Mouse (Mus musculus): ENCODE data around the gene Hsdl1. TPM values are rescaled to one million over a fixed set of nuclear protein-coding genes. Genes with fewer than 3 reads are reported as not detected.

Hsdl1 gene
- polyA plus RNA-seq, 1 experiment from 2014 or later = 97.2 TPM

DNA sequence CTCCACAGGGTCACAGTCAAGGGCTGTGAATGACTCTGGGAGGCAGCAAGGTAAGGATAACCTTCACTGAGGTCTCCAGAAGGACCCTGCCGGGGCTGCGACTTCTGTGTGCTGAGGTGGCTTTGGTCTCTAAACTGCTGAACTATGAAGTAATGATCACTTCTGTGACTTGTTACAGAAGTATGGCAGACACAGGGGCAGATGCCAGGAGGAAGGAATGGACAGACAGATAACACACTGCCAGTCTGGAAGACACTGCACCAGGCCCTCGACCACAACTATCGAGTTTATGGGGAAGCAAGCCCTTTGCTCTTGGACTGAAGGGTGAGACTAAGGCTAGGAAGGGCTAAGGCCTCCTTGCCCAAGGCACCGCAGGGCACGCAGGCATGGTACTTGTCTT, 3.8 kb downstream of the Hsdl1 start:
- Histone ChIP-seq H3K4me3 (replicated peaks) (no peak overlapping the region), H3K4me1 (peaks cover 21% of the 10 kb centered on the region), H3K27ac (no peak overlapping the region), H3K4me2 (no peak overlapping the region), H3K9me3 (no peaks in the 10 kb centered on the region), H3K27me3 (peaks cover 6% of the 10 kb centered on the region), H3K9ac (no peak overlapping the region), H3K36me3 (replicated peaks) (peaks cover 14% of the 10 kb centered on the region)
- no peak for ATAC-seq (ENCODE audit: low FRiP score)
- WGBS = 90% methylated on average over 6 of the region's 6 CpGs

DNA sequence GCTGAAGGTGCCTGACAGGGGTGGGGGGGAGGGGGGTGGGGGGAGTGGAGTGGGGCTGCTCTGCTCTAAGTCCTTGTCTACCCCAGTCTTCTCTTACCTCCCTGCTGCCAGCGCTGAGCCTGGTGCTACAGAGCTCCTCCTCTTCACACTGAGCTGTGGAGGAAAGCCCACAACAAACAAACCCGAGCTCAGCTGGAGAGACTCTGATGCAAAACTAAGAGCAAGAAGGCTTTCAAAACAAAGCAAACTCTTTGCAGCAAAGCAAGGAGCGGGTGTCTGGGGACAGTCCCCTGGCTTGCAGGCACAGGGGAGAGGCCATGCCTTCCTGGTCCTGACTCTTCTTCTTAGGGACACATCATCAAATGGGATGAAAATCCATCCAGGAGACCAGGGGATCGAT, 5.1 kb downstream of the Hsdl1 start:
- no peak for ATAC-seq (ENCODE audit: low FRiP score)
- no peak overlapping the region for H3K27ac ChIP-seq
- no peak overlapping the region for H3K4me3 ChIP-seq (replicated peaks)
- H3K4me2 ChIP-seq = no peak overlapping the region
- WGBS = 29% methylated on average over 4 of the region's 4 CpGs
- H3K36me3 ChIP-seq (replicated peaks) = peaks cover 26% of the 10 kb centered on the region
- H3K4me1 ChIP-seq = peaks cover 21% of the 10 kb centered on the region
- H3K27me3 ChIP-seq = no peaks in the 10 kb centered on the region
- H3K9me3 ChIP-seq = no peaks in the 10 kb centered on the region
- H3K9ac ChIP-seq = no peak overlapping the region

DNA sequence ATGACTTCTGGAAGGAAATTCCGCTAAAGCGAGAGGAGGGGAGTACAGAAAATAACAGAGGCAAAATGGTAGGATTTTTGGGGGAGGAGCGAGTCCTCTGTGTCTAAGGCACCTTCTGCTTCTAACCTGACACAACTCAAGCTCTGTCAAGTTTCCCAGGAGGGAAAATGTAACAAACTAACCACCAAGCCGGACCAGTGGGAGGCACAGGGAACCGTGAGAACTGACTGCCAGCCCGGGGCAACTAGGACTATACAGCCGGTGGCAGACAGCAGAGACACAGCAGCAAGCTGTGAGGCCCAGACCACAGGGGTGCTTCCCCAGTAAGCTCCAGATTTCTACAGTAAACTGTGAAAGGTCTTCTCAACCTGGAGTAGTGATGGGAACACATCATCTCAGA, 6.0 kb downstream of the Hsdl1 start:
- Histone ChIP-seq H3K27me3 (no peaks in the 10 kb centered on the region), H3K9ac (no peak overlapping the region), H3K4me3 (replicated peaks) (no peak overlapping the region), H3K4me2 (no peak overlapping the region), H3K4me1 (peaks cover 15% of the 10 kb centered on the region), H3K9me3 (no peaks in the 10 kb centered on the region), H3K27ac (no peak overlapping the region), H3K36me3 (replicated peaks) (peaks cover 35% of the 10 kb centered on the region)
- 72% methylated on average over 7 of the region's 7 CpGs for WGBS
- ATAC-seq (ENCODE audit: low FRiP score) = no peak

DNA sequence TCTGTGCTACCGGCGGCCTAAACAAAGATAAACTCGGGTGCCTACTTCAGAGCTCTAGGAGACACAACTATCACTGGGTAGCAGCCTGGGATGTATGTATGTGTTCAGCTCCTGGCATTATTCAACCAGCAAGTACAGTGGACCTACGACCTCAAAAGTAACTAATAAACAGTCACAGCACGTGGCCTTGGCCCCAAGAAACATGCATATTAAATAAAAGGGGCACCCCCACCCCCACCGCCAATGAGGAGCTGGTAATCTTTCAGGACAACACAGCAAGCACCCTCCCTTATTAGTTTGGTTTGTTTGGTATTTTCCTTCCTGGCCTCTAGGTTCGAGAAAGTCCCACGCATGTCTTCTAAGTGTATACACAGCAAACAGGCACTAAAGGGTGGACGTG, 6.7 kb downstream of the Hsdl1 start:
- H3K36me3 ChIP-seq (replicated peaks) = peaks cover 42% of the 10 kb centered on the region
- no peaks in the 10 kb centered on the region for H3K9me3 ChIP-seq
- no peak overlapping the region for H3K4me3 ChIP-seq (replicated peaks)
- H3K4me2 ChIP-seq = no peak overlapping the region
- H3K9ac ChIP-seq = no peak overlapping the region
- H3K4me1 ChIP-seq = peaks cover 8% of the 10 kb centered on the region
- no peaks in the 10 kb centered on the region for H3K27me3 ChIP-seq
- 89% methylated on average over 9 of the region's 9 CpGs for WGBS
- H3K27ac ChIP-seq = no peak overlapping the region
- no peak for ATAC-seq (ENCODE audit: low FRiP score)

DNA sequence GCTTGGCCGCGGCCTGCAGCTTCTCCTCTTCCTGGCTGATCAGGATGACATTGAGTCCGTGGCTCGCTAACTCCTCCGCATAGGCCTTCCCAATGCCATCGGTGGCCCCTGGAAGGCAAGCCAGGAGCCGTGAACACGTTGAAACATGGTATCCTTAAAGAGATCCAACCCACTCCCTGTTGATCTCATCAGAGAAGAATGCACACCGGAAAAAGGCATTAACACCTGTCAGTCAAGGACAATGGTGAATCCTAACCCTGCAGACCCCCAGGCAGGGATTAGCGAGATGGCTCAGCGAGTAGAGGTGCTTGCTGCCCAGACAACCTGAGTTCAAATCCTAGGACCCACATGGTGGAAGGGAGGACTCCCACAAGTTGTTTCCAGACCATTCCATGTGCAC, 8.6 kb downstream of the Hsdl1 start:
- Histone ChIP-seq H3K4me1 (peaks cover 3% of the 10 kb centered on the region; the same call in 1 of the 2 replicates), H3K36me3 (replicated peaks) (peaks cover 59% of the 10 kb centered on the region), H3K9me3 (no peaks in the 10 kb centered on the region), H3K4me3 (replicated peaks) (no peak overlapping the region), H3K27me3 (no peaks in the 10 kb centered on the region), H3K9ac (no peak overlapping the region), H3K4me2 (no peak overlapping the region), H3K27ac (no peak overlapping the region)
- ATAC-seq (ENCODE audit: low FRiP score) = no peak
- 82% methylated on average over 11 of the region's 11 CpGs for whole genome bisulfite sequencing

DNA sequence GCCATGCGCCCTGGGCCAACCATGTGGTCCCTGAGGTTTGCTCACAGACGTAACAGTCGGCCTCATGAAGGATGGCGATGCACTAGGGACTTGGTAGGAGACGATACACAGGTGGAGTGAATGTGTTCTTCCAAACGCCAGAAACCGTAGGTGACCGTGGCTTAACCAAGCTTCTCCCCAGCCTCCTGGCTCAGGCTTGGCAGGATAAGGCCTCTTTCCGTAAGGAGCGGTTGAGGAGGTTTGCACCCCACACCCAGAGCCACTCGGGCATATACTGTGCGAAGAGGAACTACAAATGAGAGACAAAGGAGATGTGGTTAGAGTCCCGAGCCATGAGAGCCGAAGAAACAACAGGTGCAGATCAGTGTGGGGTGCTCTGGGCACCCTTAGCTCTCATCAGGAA, 11.1 kb downstream of the Hsdl1 start:
- peaks cover 5% of the 10 kb centered on the region; the same call in 1 of the 2 replicates for H3K4me1 ChIP-seq

DNA sequence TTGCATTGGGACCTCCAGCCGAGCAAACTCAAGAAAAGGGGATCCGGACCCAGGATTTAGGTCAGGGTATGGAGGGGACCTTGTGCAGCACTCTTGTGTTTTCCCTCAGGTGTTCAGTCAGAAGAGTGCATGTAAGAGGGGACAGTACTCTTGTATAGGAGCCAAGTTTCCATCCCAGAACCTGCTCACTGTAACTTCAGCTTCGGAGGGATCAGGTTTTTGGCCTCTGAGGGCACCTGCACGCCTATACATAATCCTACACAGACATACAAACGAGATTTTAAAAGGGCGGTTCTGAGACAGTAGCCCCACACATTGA, 15.6 kb downstream of the Hsdl1 start:
- WGBS = 92% methylated on average over 6 of the region's 6 CpGs
- H3K9ac ChIP-seq = peak overlapping the region; percentile 60; the same call in 1 of the 2 replicates
- H3K27ac ChIP-seq = no peak overlapping the region

More for the DNA sequence above, 11.1 kb downstream of the Hsdl1 start:
- Histone ChIP-seq H3K4me2 (no peak overlapping the region), H3K9me3 (no peaks in the 10 kb centered on the region), H3K36me3 (replicated peaks) (peaks cover 59% of the 10 kb centered on the region), H3K27ac (no peak overlapping the region), H3K9ac (no peak overlapping the region), H3K27me3 (no peaks in the 10 kb centered on the region), H3K4me3 (replicated peaks) (no peak overlapping the region)
- no peak for ATAC-seq (ENCODE audit: low FRiP score)
- WGBS = 95% methylated on average over 14 of the region's 14 CpGs

DNA sequence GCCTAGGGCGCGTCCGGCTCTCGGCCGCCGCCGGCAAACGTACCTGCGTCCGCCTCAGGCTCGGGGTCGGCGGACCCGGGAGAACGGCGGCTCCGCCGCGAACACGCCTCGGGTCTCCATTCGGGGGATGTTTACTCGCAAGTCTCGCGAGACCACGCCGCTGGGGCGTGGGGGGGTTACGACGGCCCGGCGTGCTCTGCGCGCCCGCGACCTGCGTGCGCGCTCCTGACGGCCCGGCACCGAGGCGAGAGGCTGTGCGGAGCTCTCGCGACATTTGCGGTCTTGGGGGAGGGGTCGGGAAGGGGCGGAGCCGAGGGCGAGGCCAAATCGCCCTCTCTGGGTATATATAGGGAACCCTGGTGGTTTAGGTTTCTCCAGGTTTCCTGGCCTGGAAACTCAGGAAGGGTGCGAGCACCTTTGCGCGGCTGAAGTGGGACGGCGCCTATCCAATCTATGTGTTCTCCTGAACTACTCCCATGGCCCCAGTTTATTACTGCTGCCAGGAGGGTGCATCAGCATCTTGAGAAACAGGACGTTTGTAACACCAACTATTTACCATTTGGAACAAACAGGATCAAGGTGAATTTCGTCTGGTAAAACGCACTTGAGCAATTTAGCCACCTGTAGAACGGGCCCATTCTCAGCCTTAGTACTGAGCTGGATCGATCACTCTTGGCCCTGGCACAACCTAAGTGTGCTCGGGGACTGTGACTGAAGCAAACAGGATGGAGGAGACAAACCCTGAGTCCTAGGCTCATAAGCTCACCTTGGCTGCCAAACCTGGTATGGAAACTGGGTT, 16.2 kb downstream of the Hsdl1 start, which contains the start of gene Mbtps1:
Mbtps1 (minus strand) TSS at position 133 of the 799 bp plus-strand sequence.
- Histone ChIP-seq H3K9ac (peak within 1 kb of the TSS; percentile 68), H3K4me3 (replicated peaks) (peak within 1 kb of the TSS; percentile 86), H3K27ac (peak within 1 kb of the TSS; percentile 91), H3K27me3 (no peaks in the 10 kb centered on the region), H3K36me3 (replicated peaks) (peaks cover 23% of the 10 kb centered on the region), H3K4me2 (peak within 1 kb of the TSS; percentile 91), H3K9me3 (no peaks in the 10 kb centered on the region), H3K4me1 (peaks cover 36% of the 10 kb centered on the region)
- WGBS = 7% methylated on average over 56 of the region's 63 CpGs
- ATAC-seq (ENCODE audit: low FRiP score) = peak; percentile 96

More for the DNA sequence above, 15.6 kb downstream of the Hsdl1 start:
- H3K4me3 ChIP-seq (replicated peaks) = peak overlapping the region; percentile 86
- no peaks in the 10 kb centered on the region for H3K27me3 ChIP-seq
- peaks cover 28% of the 10 kb centered on the region for H3K36me3 ChIP-seq (replicated peaks)
- H3K4me1 ChIP-seq = peaks cover 30% of the 10 kb centered on the region
- no peak for ATAC-seq (ENCODE audit: low FRiP score)
- H3K9me3 ChIP-seq = no peaks in the 10 kb centered on the region
- peak overlapping the region; percentile 55 for H3K4me2 ChIP-seq

DNA sequence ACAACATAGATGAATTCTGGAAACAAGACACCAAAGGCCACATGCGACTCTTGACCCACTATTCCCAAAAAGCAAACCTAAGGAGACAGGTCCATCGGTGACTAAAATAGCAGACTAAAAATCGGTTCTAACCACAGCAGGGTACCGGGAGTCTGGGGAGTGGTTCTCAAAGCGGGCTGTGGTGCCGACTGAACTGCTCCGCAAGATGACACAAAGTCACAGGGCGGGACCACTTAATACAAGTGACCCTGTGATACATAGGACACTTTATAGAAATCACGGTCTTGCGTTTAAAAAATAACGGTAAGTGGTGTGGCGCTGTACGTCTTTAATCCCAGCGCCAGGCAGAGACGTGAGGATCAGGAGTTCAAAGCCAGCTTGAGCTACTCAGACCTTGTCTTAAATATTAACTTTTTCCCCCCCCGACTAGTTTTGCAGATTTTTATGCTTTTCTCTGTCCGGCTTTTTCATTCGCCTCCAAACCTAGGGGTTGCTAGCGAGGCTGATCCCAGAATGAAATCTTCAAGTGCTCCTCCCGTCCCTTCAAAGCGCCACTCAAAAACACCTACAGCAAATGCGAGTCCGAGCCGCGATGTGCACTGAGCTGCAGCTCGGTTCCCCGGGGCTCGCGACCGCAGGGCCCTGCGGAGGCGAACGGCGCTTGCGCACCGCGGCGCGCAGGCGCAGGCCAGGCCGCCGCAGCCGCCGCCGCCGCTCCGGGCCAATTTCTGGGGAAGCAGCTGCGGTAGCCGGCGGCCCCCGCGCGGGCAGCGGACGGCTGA, 17.0 kb downstream of the Hsdl1 start:
- no peaks in the 10 kb centered on the region for H3K27me3 ChIP-seq
- H3K27ac ChIP-seq = peak overlapping the region; percentile 91
- peak overlapping the region; percentile 86 for H3K4me3 ChIP-seq (replicated peaks)
- H3K9ac ChIP-seq = peak overlapping the region; percentile 68
- 2% methylated on average over 53 of the region's 55 CpGs for WGBS
- H3K9me3 ChIP-seq = no peaks in the 10 kb centered on the region
- peak overlapping the region; percentile 91 for H3K4me2 ChIP-seq
- peaks cover 15% of the 10 kb centered on the region for H3K36me3 ChIP-seq (replicated peaks)
- peaks cover 38% of the 10 kb centered on the region for H3K4me1 ChIP-seq
- peak; percentile 90 for ATAC-seq (ENCODE audit: low FRiP score)

DNA sequence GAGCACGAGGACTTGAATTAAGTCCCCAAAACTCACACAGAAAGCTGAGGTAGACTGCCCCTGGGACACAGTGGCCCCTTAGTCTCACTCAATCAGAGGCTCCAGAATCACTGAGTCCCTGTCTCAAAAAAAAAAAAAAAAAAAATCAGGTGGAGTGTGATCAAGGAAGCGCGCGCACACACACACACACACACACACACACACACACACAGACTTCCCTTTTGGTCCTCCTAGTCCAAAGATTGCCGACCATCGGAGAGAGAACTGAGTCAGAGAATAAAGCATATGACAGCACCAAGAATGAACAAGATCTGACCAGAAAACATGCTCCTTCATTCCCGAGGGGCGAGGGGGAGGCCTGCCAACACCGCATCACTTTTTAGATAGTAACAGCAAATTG, 17.9 kb downstream of the Hsdl1 start:
- Histone ChIP-seq H3K9ac (peak overlapping the region; percentile 68; the same call in 1 of the 2 replicates), H3K9me3 (no peaks in the 10 kb centered on the region), H3K27me3 (no peaks in the 10 kb centered on the region), H3K36me3 (replicated peaks) (peaks cover 6% of the 10 kb centered on the region), H3K27ac (no peak overlapping the region), H3K4me1 (peaks cover 38% of the 10 kb centered on the region), H3K4me3 (replicated peaks) (peak overlapping the region; percentile 86), H3K4me2 (peak overlapping the region; percentile 91)
- WGBS = 86% methylated on average over 9 of the region's 9 CpGs
- no peak for ATAC-seq (ENCODE audit: low FRiP score)

DNA sequence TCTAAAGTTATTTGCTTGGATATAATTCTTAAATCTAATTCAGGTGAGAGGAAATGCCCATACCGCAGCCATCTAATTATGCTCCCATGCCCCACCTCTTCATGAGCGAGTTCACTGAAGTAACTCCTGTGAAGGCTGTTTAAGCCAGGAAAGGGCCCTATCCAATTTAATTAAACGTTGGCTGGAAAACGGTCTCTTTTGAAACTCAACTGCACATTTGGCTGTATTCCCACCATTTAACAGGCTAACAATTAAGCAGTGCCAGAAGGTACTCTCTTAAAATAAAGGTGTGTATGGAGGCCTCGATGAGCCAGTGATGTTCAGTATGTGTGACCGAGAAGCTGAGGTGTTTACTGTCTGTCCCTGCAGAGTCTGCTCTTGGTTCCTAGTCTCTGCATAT, 19.1 kb downstream of the Hsdl1 start:
- Histone ChIP-seq H3K4me3 (replicated peaks) (no peak overlapping the region), H3K36me3 (replicated peaks) (no peaks in the 10 kb centered on the region), H3K9ac (no peak overlapping the region), H3K27me3 (no peaks in the 10 kb centered on the region), H3K27ac (no peak overlapping the region), H3K4me2 (no peak overlapping the region), H3K4me1 (peaks cover 38% of the 10 kb centered on the region), H3K9me3 (no peaks in the 10 kb centered on the region)
- WGBS = 74% methylated on average over 6 of the region's 6 CpGs
- no peak for ATAC-seq (ENCODE audit: low FRiP score)

DNA sequence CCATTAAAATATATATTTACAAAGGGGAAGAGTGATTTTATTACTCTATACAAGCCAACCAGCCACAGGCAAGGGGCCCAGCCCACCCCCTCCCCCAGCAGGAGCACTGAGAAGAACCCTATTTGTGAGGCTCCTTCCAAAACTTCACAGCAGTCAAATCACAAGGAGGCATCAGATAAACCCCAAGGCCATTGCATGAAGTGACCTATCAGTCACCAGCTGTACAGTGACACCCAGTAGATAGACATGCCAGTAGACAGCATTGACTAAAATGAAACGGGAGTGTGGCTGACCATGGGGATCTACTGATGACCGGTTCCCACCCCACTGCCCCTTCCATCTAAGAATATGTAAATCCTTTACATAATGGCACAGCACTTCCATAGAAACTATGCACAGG, 22.0 kb downstream of the Hsdl1 start:
- Histone ChIP-seq H3K4me1 (peaks cover 33% of the 10 kb centered on the region), H3K4me3 (replicated peaks) (no peak overlapping the region), H3K27ac (no peak overlapping the region), H3K27me3 (no peaks in the 10 kb centered on the region), H3K36me3 (replicated peaks) (no peaks in the 10 kb centered on the region), H3K9me3 (no peaks in the 10 kb centered on the region), H3K9ac (no peak overlapping the region), H3K4me2 (no peak overlapping the region)
- no peak for ATAC-seq (ENCODE audit: low FRiP score)
- 83% methylated on average over 2 of the region's 2 CpGs for WGBS

Data from forebrain, embryonic 12.5 days (tissue).